14 mouse cellular contexts compared by ENCODE assay signal in the genomic region with DNA sequence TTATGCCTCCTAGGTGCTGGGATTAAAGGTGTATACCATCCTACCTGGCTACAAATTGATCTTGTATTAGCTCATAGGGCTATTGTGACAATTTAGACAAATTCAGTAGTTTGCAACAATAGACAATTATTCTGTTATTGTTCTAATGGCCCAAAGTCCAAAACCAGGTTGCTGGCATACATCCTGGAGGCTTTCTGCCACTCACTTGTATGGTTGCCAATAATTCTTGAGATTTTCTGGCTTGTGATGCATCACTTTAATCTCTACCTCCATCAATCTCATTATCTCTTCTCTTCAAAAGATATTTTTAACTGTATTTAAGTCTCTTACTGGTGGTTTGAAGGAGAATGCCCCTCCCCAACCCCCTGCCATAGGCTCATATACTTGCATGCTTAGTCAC.
"Had no signal": no experiment of that assay in that cellular context is flagged by ENCODE, and none has a peak within 500 bp of the region (broad histone marks: within the 10 kb centered on the region; RNA-seq: fewer than 3 reads in every experiment).

No protein-coding gene starts in this region.

- H3K27ac ChIP-seq: kidney, postnatal 0 days; limb, embryonic 12.5 days; limb, embryonic 15.5 days; liver, embryonic 14.5 days; macrophage; midbrain, embryonic 13.5 days; stomach, embryonic 15.5 days had no signal

- H3K4me1 ChIP-seq: limb, embryonic 12.5 days; limb, embryonic 15.5 days; stomach, embryonic 15.5 days had no signal

- H3K4me3 ChIP-seq: limb, embryonic 12.5 days; limb, embryonic 15.5 days; midbrain, embryonic 13.5 days; stomach, embryonic 15.5 days had no signal

- H3K27me3 ChIP-seq: limb, embryonic 12.5 days; limb, embryonic 15.5 days; midbrain, embryonic 13.5 days; stomach, embryonic 15.5 days had no signal

- DNase-seq: kidney, postnatal 36 days; left cerebral cortex, postnatal 4 days; liver, postnatal 0 days; lung, embryonic 14.5 days; right cerebral cortex, postnatal 25 days; spleen, adult 18-20 months; thymus, postnatal 25 days had no signal
